Mouse (Mus musculus) adrenal gland, postnatal 25 days (tissue): ENCODE data around the gene Gucy2c. TPM values are rescaled to one million over a fixed set of nuclear protein-coding genes. Genes with fewer than 3 reads are reported as not detected.

Source experiments
- DNase-seq: peaks from one replicate; pipeline ENCODE4 v3.0.0; 2021; ENCODE audit warnings: mixed read lengths
- microRNA-seq, 2 experiments: library from miRNA; unstranded; fragments of <30 nt; microRNA quantifications; one replicate each; pipeline ENCODE4 v1.2.0; 2021
- total RNA-seq: library from RNA; stranded (reverse); gene quantifications from 2 replicates; pipeline ENCODE4 v1.2.3, GENCODE M21; 2021

The Gucy2c gene
- total RNA-seq, 1 experiment from 2014 or later: not detected

GRCm38 (mm10) chr6:136662063-136662462 is 119.5 kb downstream of the Gucy2c start:
- no peak for DNase-seq

- DNase-seq: peak; percentile 89
Observed at GRCm38 (mm10) chr6:136661706-136662016, 119.9 kb downstream of the Gucy2c start, which contains the start of gene Plbd1. TSS of gene Plbd1 (minus strand) at chr6:136661928.

- DNase-seq: no peak
Observed at GRCm38 (mm10) chr6:136660831-136661705, 120.5 kb downstream of the Gucy2c start.

GRCm38 (mm10) chr6:136659226-136659625 is 122.3 kb downstream of the Gucy2c start:
- DNase-seq: no peak

- no peak for DNase-seq
Observed at GRCm38 (mm10) chr6:136658303-136658702, 123.3 kb downstream of the Gucy2c start.

GRCm38 (mm10) chr6:136655786-136656185 is 125.8 kb downstream of the Gucy2c start:
- no peak for DNase-seq

- DNase-seq: no peak
Observed at GRCm38 (mm10) chr6:136654470-136654869, 127.1 kb downstream of the Gucy2c start.

- no peak for DNase-seq
Observed at GRCm38 (mm10) chr6:136653331-136653730, 128.2 kb downstream of the Gucy2c start.

- DNase-seq: no peak
Observed at GRCm38 (mm10) chr6:136650664-136651063, 130.9 kb downstream of the Gucy2c start.

- no peak for DNase-seq
Observed at GRCm38 (mm10) chr6:136647455-136647861, 134.1 kb downstream of the Gucy2c start.

Small RNA genes lying within 50 kb of the gene (microRNA-seq; reads per million reads assigned to microRNA genes)
- gene Gm44364: 0 reads per million in 2 experiments

Other genes starting within 250 kb of the Gucy2c start
- gene Plbd1, start 119.8 kb downstream of the Gucy2c start, total RNA-seq: 27.3 and 36.0 TPM in 2 replicates
- gene Hist4h4, start 22.6 kb upstream of the Gucy2c start, total RNA-seq: 13.6 and 16.1 TPM in 2 replicates
- gene H2afj, start 26.5 kb upstream of the Gucy2c start, total RNA-seq: 196 and 200 TPM in 2 replicates
- gene BC049715, start 45.9 kb upstream of the Gucy2c start, total RNA-seq: 0.24 and 0.94 TPM in 2 replicates
- 73.2 and 79.7 TPM in 2 replicates for gene Wbp11, start 46.5 kb upstream of the Gucy2c start, total RNA-seq
- gene Smco3, start 53.7 kb upstream of the Gucy2c start, total RNA-seq: 0.30 TPM in 1 of 2 replicates, not detected in the other
- gene Art4, start 76.0 kb upstream of the Gucy2c start, total RNA-seq: 5.3 and 5.4 TPM in 2 replicates
- 77.2 and 83.9 TPM in 2 replicates for gene Mgp, start 94.1 kb upstream of the Gucy2c start, total RNA-seq
- not detected in 2 replicates for gene Erp27, start 140.4 kb upstream of the Gucy2c start, total RNA-seq
- gene Pde6h, start 142.1 kb upstream of the Gucy2c start, total RNA-seq: 0.39 TPM in 1 of 2 replicates, not detected in the other
- gene Arhgdib, start 160.1 kb upstream of the Gucy2c start, total RNA-seq: 15.7 and 21.7 TPM in 2 replicates